Mouse (Mus musculus) embryonic fibroblast, embryonic 13.5 days (primary cell): Measurements from ENCODE around the gene Abcg5.

Source experiments
- CTCF ChIP-seq: IDR thresholded peaks from 2 replicates; pipeline ENCODE4 v1.5.1; 2011; ENCODE audit warnings: mild to moderate bottlenecking, control low read depth, low read length, moderate library complexity, borderline replicate concordance; ENCODE audit not compliant: insufficient read depth
- POLR2A ChIP-seq: IDR thresholded peaks from 2 replicates; pipeline ENCODE4 v1.6.1; 2011; ENCODE audit warnings: low read depth, mild to moderate bottlenecking, control low read depth, low read length, moderate library complexity

DNA sequence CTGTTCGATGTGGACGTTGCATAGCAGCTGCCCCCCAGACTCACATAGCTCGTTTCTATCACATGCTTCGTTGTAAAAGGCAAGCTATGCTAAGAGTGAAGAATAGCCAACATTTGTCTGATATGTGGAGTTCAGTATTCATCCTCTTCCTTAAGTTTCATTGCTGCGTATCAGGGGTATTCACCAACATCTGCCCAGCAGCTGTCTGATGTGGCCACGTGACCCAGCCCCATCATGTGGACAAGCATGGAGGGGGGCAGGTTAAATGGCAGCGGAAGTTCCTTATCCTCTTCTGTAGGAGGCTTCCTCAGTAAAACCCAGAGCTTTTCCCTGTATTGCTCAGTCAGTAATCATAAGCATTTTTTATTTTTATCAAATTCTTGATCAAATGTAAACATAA is 25.0 kb downstream of the Abcg5 start:
- TF ChIP-seq POLR2A (no peak), CTCF (no peak)
